Mouse (Mus musculus) lung, embryonic 14.5 days (tissue): ENCODE measurements around the gene Hoxa3. TPM values are rescaled to one million over a fixed set of nuclear protein-coding genes. Genes with fewer than 3 reads are reported as not detected.

Experiments
- ATAC-seq: fragments of 200-750 bp; cut with Nextera tagmentation; 2 replicates; pipeline ENCODE4 v1.8.0; 2017; ENCODE audit warnings: mild to moderate bottlenecking, moderate TSS enrichment, moderate library complexity; ENCODE audit not compliant: insufficient read depth
- DNase-seq: peaks from one replicate; pipeline ENCODE4 v3.0.0-alpha.2; 2015
- H3K27ac ChIP-seq: fragments of 300-500 bp; sonication (generic); 2 replicates; pipeline ENCODE4 v1.5.1; 2014; ENCODE audit warnings: low read depth, mild to moderate bottlenecking, moderate library complexity
- H3K27me3 ChIP-seq: fragments of 300-500 bp; sonication (generic); 2 replicates; pipeline ENCODE4 v1.6.1; 2014; ENCODE audit warnings: low read length, control low read depth; ENCODE audit not compliant: insufficient read depth
- H3K36me3 ChIP-seq: fragments of 300-500 bp; sonication (generic); 2 replicates; pipeline ENCODE4 v1.6.1; 2014; ENCODE audit warnings: control low read depth; ENCODE audit not compliant: insufficient read depth
- H3K4me1 ChIP-seq: fragments of 300-500 bp; sonication (generic); 2 replicates; pipeline ENCODE4 v1.6.1; 2014; ENCODE audit warnings: antibody characterized with exemption, control low read depth; ENCODE audit not compliant: insufficient read depth
- H3K4me2 ChIP-seq: fragments of 300-500 bp; sonication (generic); 2 replicates; pipeline ENCODE4 v1.6.1; 2014; ENCODE audit warnings: mild to moderate bottlenecking
- H3K4me3 ChIP-seq: fragments of 300-500 bp; sonication (generic); 2 replicates; pipeline ENCODE4 v1.5.1; 2014; ENCODE audit warnings: low read depth, low read length
- H3K9ac ChIP-seq: fragments of 300-500 bp; sonication (generic); 2 replicates; pipeline ENCODE4 v1.6.1; 2014
- H3K9me3 ChIP-seq: fragments of 300-500 bp; sonication (generic); 2 replicates; pipeline ENCODE4 v1.6.1; 2016; ENCODE audit warnings: low read depth, low read length, control low read depth
- CTCF ChIP-seq: IDR thresholded peaks from 2 replicates; pipeline ENCODE4 v1.5.1; 2016; ENCODE audit warnings: antibody characterized with exemption, low read depth
- WGBS: fragments of 180-500 bp; shearing (Covaris S2); extraction: QIAGEN DNeasy Blood & Tissue Kit; methylation state at CpG from one replicate; pipeline ENCODE4 v1.1.7; 2014; 5-methylcytosine and 5-hydroxymethylcytosine counted together
- polyA plus RNA-seq: library from polyadenylated mRNA; unstranded; fragments of >200 nt; fragmentation: Nextera tagmentation; extraction: Ambion mirVana; gene quantifications from 2 replicates; pipeline ENCODE4 v1.2.1, GENCODE M21; 2014

Hoxa3 gene
- polyA plus RNA-seq, 1 experiment from 2014 or later, result 11.3 TPM

- H3K4me1 ChIP-seq, result peaks cover 17% of the 10 kb centered on the region
- ATAC-seq (no peak), DNase-seq (peak; percentile 73)
- H3K4me2 ChIP-seq, result peak overlapping the region; percentile 79
- peak overlapping the region; percentile 91 for H3K9ac ChIP-seq
- H3K36me3 ChIP-seq, result peaks cover 10% of the 10 kb centered on the region
- H3K4me3 ChIP-seq, result peak overlapping the region; percentile 71
- peak overlapping the region; percentile 98 for H3K27ac ChIP-seq
- no peaks in the 10 kb centered on the region for H3K9me3 ChIP-seq
- peaks cover 41% of the 10 kb centered on the region for H3K27me3 ChIP-seq
- no peak for TF ChIP-seq CTCF
- WGBS, result 3% methylated on average over 42 of the region's 42 CpGs
Observed at GRCm38 (mm10) chr6:52168191-52169055, 44.7 kb downstream of the Hoxa3 start.

DNA sequence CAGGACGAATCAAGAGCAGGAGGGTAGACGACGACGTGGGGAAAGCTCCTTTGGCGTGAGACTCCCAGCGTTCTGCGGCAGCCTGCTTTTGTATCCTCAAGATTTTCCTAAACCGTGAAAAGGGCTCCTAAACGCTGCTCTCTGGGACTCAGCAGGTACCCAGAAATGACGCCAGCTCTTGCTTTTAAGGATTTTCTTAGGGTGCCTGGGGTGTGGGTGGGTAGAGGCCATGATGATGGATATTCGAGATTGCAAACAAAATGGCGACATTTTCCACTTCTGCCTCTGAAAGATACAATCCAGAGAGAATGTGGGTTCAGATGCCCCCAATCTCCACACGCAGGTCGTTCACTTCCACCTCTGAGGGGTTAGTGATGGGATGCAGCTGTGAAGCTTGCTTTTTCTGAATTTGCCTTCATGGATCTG, 45.4 kb downstream of the Hoxa3 start:
- Histone ChIP-seq H3K4me3 (peak overlapping the region; percentile 71), H3K27me3 (peaks cover 36% of the 10 kb centered on the region), H3K36me3 (peaks cover 10% of the 10 kb centered on the region), H3K27ac (peak overlapping the region; percentile 98), H3K4me1 (peaks cover 17% of the 10 kb centered on the region), H3K9ac (peak overlapping the region; percentile 91), H3K9me3 (no peaks in the 10 kb centered on the region), H3K4me2 (peak overlapping the region; percentile 79)
- WGBS, result 8% methylated on average over 14 of the region's 14 CpGs
- DNase-seq (peak; percentile 79), ATAC-seq (no peak)
- no peak for TF ChIP-seq CTCF

GRCm38 (mm10) chr6:52167176-52167575, 46.0 kb downstream of the Hoxa3 start:
- no peak for ATAC-seq
- WGBS, result 31% methylated on average over 1 of the region's 1 CpGs

DNA sequence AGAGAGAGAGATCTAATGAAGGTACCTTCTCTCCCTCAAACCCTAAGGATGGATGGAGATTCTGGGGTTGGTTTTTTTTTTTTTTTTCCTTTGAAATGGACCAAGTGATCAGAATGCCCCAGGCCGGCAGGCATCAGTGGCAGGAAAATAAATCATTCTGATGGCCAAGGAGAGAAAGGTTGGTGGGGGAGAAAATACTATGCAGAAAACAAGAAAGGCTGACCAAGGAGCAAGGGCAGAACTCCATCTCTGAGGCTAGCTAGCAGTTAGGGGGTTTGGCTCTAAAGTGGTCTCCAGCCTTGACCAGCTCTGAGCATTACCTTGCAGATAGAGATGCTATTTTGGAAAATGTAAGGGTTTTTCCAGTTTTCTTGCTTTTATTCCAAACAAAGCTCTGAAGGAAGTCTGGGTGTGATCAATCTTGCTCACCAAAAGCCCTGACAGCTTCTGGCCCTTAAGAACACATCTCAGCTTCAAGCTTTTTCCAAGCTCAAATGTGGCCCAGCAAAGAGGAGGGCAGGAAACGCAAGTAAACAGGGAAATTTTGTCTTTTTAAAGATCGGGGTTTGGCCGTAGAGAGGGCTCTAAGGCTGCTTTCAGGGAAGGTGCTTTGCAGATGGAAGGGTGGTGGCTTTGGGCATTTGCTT, 46.6 kb downstream of the Hoxa3 start:
- peak; percentile 75 for DNase-seq
- Histone ChIP-seq H3K27me3 (peaks cover 33% of the 10 kb centered on the region), H3K4me2 (peak overlapping the region; percentile 79), H3K36me3 (peaks cover 10% of the 10 kb centered on the region), H3K9ac (peak overlapping the region; percentile 91), H3K9me3 (no peaks in the 10 kb centered on the region), H3K4me1 (peaks cover 17% of the 10 kb centered on the region), H3K27ac (peak overlapping the region; percentile 98), H3K4me3 (peak overlapping the region; percentile 71)
- no peak for TF ChIP-seq CTCF
- ATAC-seq, result no peak
- 14% methylated on average over 4 of the region's 4 CpGs for WGBS

More at GRCm38 (mm10) chr6:52167176-52167575, 46.0 kb downstream of the Hoxa3 start:
- Histone ChIP-seq H3K4me1 (peaks cover 17% of the 10 kb centered on the region), H3K36me3 (peaks cover 10% of the 10 kb centered on the region), H3K4me2 (peak overlapping the region; percentile 79), H3K4me3 (peak overlapping the region; percentile 71), H3K27me3 (peaks cover 34% of the 10 kb centered on the region), H3K9me3 (no peaks in the 10 kb centered on the region), H3K9ac (peak overlapping the region; percentile 91), H3K27ac (peak overlapping the region; percentile 98)
- no peak for DNase-seq
- no peak for TF ChIP-seq CTCF

- peaks cover 27% of the 10 kb centered on the region for H3K27me3 ChIP-seq
- H3K4me1 ChIP-seq, result peaks cover 14% of the 10 kb centered on the region
- H3K36me3 ChIP-seq, result peaks cover 7% of the 10 kb centered on the region
- no peak for ATAC-seq
- WGBS, result 3% methylated on average over 28 of the region's 28 CpGs
- H3K4me3 ChIP-seq, result peak overlapping the region; percentile 71
- DNase-seq, result peak; percentile 73
- no peaks in the 10 kb centered on the region for H3K9me3 ChIP-seq
- peak overlapping the region; percentile 91 for H3K9ac ChIP-seq
- peak overlapping the region; percentile 98 for H3K27ac ChIP-seq
- peak overlapping the region; percentile 79 for H3K4me2 ChIP-seq
- TF ChIP-seq CTCF, result no peak
Observed at GRCm38 (mm10) chr6:52165441-52166370, 47.4 kb downstream of the Hoxa3 start.

GRCm38 (mm10) chr6:52164626-52165440, 48.3 kb downstream of the Hoxa3 start, which contains the start of gene Hoxa2:
TSS of gene Hoxa2 (minus strand) at chr6:52164831.
- Histone ChIP-seq H3K4me2 (peak within 1 kb of the TSS; percentile 79), H3K4me3 (peak within 1 kb of the TSS; percentile 71), H3K27ac (peak within 1 kb of the TSS; percentile 98), H3K9ac (peak within 1 kb of the TSS; percentile 91), H3K36me3 (no peaks in the 10 kb centered on the region; the same call in 1 of the 2 replicates), H3K4me1 (peaks cover 5% of the 10 kb centered on the region; the same call in 1 of the 2 replicates), H3K27me3 (peaks cover 21% of the 10 kb centered on the region), H3K9me3 (no peaks in the 10 kb centered on the region)
- peak; percentile 91 for DNase-seq
- under 1% methylated on average over 25 of the region's 25 CpGs for WGBS
- TF ChIP-seq CTCF, result no peak
- ATAC-seq, result peak; percentile 57
